Mouse (Mus musculus) heart, embryonic 11.5 days (tissue): Measurements from ENCODE around the gene Gkn3. TPM values are rescaled to one million over a fixed set of nuclear protein-coding genes. Genes with fewer than 3 reads are reported as not detected.
A peak's percentile ranks its signal among the peaks of the same experiment; 100 is the strongest.

Source experiments
- ATAC-seq: fragments of 200-750 bp; cut with Nextera tagmentation; replicated peaks from 2 replicates; pipeline ENCODE4 v1.8.0; 2017; ENCODE audit warnings: moderate library complexity; ENCODE audit not compliant: insufficient number of reproducible peaks, low FRiP score, low TSS enrichment
- H3K27ac ChIP-seq: fragments of 300-500 bp; sonication (generic); 2 replicates; pipeline ENCODE4 v1.5.1; 2014; ENCODE audit warnings: mild to moderate bottlenecking, low read depth, low read length
- H3K27me3 ChIP-seq: fragments of 300-500 bp; sonication (generic); 2 replicates; pipeline ENCODE4 v1.6.1; 2014; ENCODE audit warnings: mild to moderate bottlenecking, low read length, mixed read lengths; ENCODE audit not compliant: control insufficient read depth, insufficient read depth
- H3K36me3 ChIP-seq: fragments of 300-500 bp; sonication (generic); 2 replicates; pipeline ENCODE4 v1.6.1; 2014; ENCODE audit warnings: mild to moderate bottlenecking, low read length, moderate library complexity, mixed read lengths; ENCODE audit not compliant: control insufficient read depth, insufficient read depth
- H3K4me1 ChIP-seq: fragments of 300-500 bp; sonication (generic); 2 replicates; pipeline ENCODE4 v1.6.1; 2014; ENCODE audit warnings: low read length; ENCODE audit not compliant: control insufficient read depth, insufficient read depth
- H3K4me2 ChIP-seq: fragments of 300-500 bp; sonication (generic); 2 replicates; pipeline ENCODE4 v1.6.1; 2014; ENCODE audit warnings: mild to moderate bottlenecking, moderate library complexity
- H3K4me3 ChIP-seq: fragments of 300-500 bp; sonication (generic); 2 replicates; pipeline ENCODE4 v1.5.1; 2014; ENCODE audit warnings: low read depth, low read length
- H3K9ac ChIP-seq: fragments of 300-500 bp; sonication (generic); 2 replicates; pipeline ENCODE4 v1.6.1; 2014; ENCODE audit warnings: mild to moderate bottlenecking, low read depth, low read length, moderate library complexity
- H3K9me3 ChIP-seq: fragments of 300-500 bp; sonication (generic); replicated peaks from 2 replicates; pipeline ENCODE4 v1.6.1; 2016; ENCODE audit warnings: low read length; ENCODE audit not compliant: control insufficient read depth
- WGBS: fragments of 180-500 bp; shearing (Covaris S2); extraction: QIAGEN DNeasy Blood & Tissue Kit; methylation state at CpG from one replicate; pipeline ENCODE4 v1.1.7; 2014; ENCODE audit not compliant: insufficient replicate concordance; 5-methylcytosine and 5-hydroxymethylcytosine counted together
- polyA plus RNA-seq: library from polyadenylated mRNA; unstranded; fragments of >200 nt; fragmentation: Nextera tagmentation; extraction: Ambion mirVana; gene quantifications from 2 replicates; pipeline ENCODE4 v1.2.1, GENCODE M21; 2014

Gene Gkn3
- polyA plus RNA-seq, 1 experiment from 2014 or later: 2.1 TPM

- Histone ChIP-seq H3K36me3 (no peaks in the 10 kb centered on the region), H3K4me3 (no peak overlapping the region), H3K4me1 (0 out of 2 replicates have a peak, but pooled peaks cover 3% of the 10 kb centered on the region), H3K27me3 (peaks cover 55% of the 10 kb centered on the region), H3K4me2 (no peak overlapping the region), H3K27ac (no peak overlapping the region), H3K9ac (no peak overlapping the region), H3K9me3 (no peaks in the 10 kb centered on the region)
- 9% methylated on average over 7 of the region's 7 CpGs for WGBS
- no peak for ATAC-seq
Observed at GRCm38 (mm10) chr6:87386203-87386602, 2.5 kb downstream of the Gkn3 start.

GRCm38 (mm10) chr6:87384761-87385160 lies 4.0 kb downstream of the Gkn3 start:
- H3K36me3 ChIP-seq: no peaks in the 10 kb centered on the region
- 0 out of 2 replicates have a peak, but pooled peaks cover 3% of the 10 kb centered on the region for H3K4me1 ChIP-seq
- no peak overlapping the region for H3K27ac ChIP-seq
- no peak for ATAC-seq
- H3K9ac ChIP-seq: no peak overlapping the region
- H3K4me3 ChIP-seq: no peak overlapping the region
- H3K9me3 ChIP-seq: no peaks in the 10 kb centered on the region
- 41% methylated on average over 5 of the region's 6 CpGs for WGBS
- H3K4me2 ChIP-seq: no peak overlapping the region
- H3K27me3 ChIP-seq: peaks cover 63% of the 10 kb centered on the region

GRCm38 (mm10) chr6:87383926-87384691 lies 4.6 kb downstream of the Gkn3 start:
- peak overlapping the region; percentile 59 for H3K4me2 ChIP-seq
- H3K27me3 ChIP-seq: peaks cover 63% of the 10 kb centered on the region
- H3K4me1 ChIP-seq: no peaks in the 10 kb centered on the region
- no peaks in the 10 kb centered on the region for H3K9me3 ChIP-seq
- H3K9ac ChIP-seq: 0 out of 2 replicates have a peak overlapping the region, but pooled peaks have one; percentile 35
- no peaks in the 10 kb centered on the region for H3K36me3 ChIP-seq
- WGBS: 8% methylated on average over 24 of the region's 24 CpGs
- peak overlapping the region; percentile 31 for H3K4me3 ChIP-seq
- H3K27ac ChIP-seq: no peak overlapping the region
- ATAC-seq: no peak

GRCm38 (mm10) chr6:87373057-87373456 lies 15.7 kb downstream of the Gkn3 start, which contains the start of gene Gkn2:
TSS of gene Gkn2 (plus strand) at chr6:87373357.
- WGBS: 79% methylated on average over 9 of the region's 9 CpGs
- Histone ChIP-seq H3K36me3 (no peaks in the 10 kb centered on the region), H3K4me3 (no peak within 1 kb of the TSS), H3K9me3 (no peaks in the 10 kb centered on the region), H3K4me1 (no peaks in the 10 kb centered on the region), H3K4me2 (no peak within 1 kb of the TSS), H3K9ac (no peak within 1 kb of the TSS), H3K27ac (no peak within 1 kb of the TSS), H3K27me3 (peaks cover 4% of the 10 kb centered on the region; the same call in 1 of the 2 replicates)
- ATAC-seq: no peak

- Histone ChIP-seq H3K4me3 (no peak overlapping the region), H3K36me3 (no peaks in the 10 kb centered on the region), H3K9ac (no peak overlapping the region), H3K27me3 (0 out of 2 replicates have a peak, but pooled peaks cover 2% of the 10 kb centered on the region), H3K9me3 (no peaks in the 10 kb centered on the region), H3K4me2 (no peak overlapping the region), H3K4me1 (no peaks in the 10 kb centered on the region), H3K27ac (no peak overlapping the region)
- no peak for ATAC-seq
- WGBS: 83% methylated on average over 5 of the region's 5 CpGs
Observed at GRCm38 (mm10) chr6:87369223-87369622, 19.5 kb downstream of the Gkn3 start.

- Histone ChIP-seq H3K27ac (no peak overlapping the region), H3K4me2 (no peak overlapping the region), H3K4me3 (no peak overlapping the region), H3K9ac (no peak overlapping the region), H3K36me3 (no peaks in the 10 kb centered on the region), H3K27me3 (peaks cover 4% of the 10 kb centered on the region; the same call in 1 of the 2 replicates), H3K4me1 (no peaks in the 10 kb centered on the region), H3K9me3 (no peaks in the 10 kb centered on the region)
- no peak for ATAC-seq
- WGBS: 63% methylated on average over 5 of the region's 5 CpGs
Observed at GRCm38 (mm10) chr6:87354441-87354840, 34.3 kb downstream of the Gkn3 start.

GRCm38 (mm10) chr6:87350829-87351228 lies 37.9 kb downstream of the Gkn3 start, which contains the start of gene Gkn1:
TSS of gene Gkn1 (minus strand) at chr6:87350942.
- H3K4me1 ChIP-seq: no peaks in the 10 kb centered on the region
- no peaks in the 10 kb centered on the region for H3K9me3 ChIP-seq
- H3K4me2 ChIP-seq: no peak within 1 kb of the TSS
- 82% methylated on average over 8 of the region's 8 CpGs for WGBS
- H3K9ac ChIP-seq: no peak within 1 kb of the TSS
- H3K36me3 ChIP-seq: no peaks in the 10 kb centered on the region
- no peak within 1 kb of the TSS for H3K27ac ChIP-seq
- ATAC-seq: no peak
- no peak within 1 kb of the TSS for H3K4me3 ChIP-seq
- H3K27me3 ChIP-seq: peaks cover 15% of the 10 kb centered on the region

- Histone ChIP-seq H3K4me1 (peaks cover 4% of the 10 kb centered on the region; the same call in 1 of the 2 replicates), H3K27ac (no peak overlapping the region), H3K36me3 (no peaks in the 10 kb centered on the region), H3K4me2 (peak overlapping the region; percentile 90), H3K9ac (no peak overlapping the region), H3K9me3 (no peaks in the 10 kb centered on the region), H3K27me3 (peaks cover 16% of the 10 kb centered on the region; the same call in 1 of the 2 replicates), H3K4me3 (no peak overlapping the region)
- 30% methylated on average over 6 of the region's 6 CpGs for WGBS
- no peak for ATAC-seq
Observed at GRCm38 (mm10) chr6:87335935-87336295, 52.8 kb downstream of the Gkn3 start.
